Mouse (Mus musculus) neutrophil, adult 5-6 weeks (primary cell): ENCODE data around the gene Prpsap1. TPM values are rescaled to one million over a fixed set of nuclear protein-coding genes. Genes with fewer than 3 reads are reported as not detected.
"Not testable (repeated sequence)": the region's sequence is repeated elsewhere in the genome, so short reads cannot be mapped to it uniquely, and the experiment has no call there.

ENCODE experiments used
- ATAC-seq: fragments of 151-379, 151-347 bp; 2 replicates; pipeline ENCODE4 v1.8.0; 2017; ENCODE audit warnings: mild to moderate bottlenecking, moderate TSS enrichment; ENCODE audit not compliant: insufficient number of reproducible peaks, poor library complexity, low FRiP score, severe bottlenecking; ENCODE audit errors: extremely low read depth
- total RNA-seq: library from RNA; stranded (forward); fragments of 200-1000 nt; gene quantifications from 2 replicates; pipeline ENCODE4 v1.2.3, GENCODE M21; 2017

Gene Prpsap1
- total RNA-seq, 1 experiment from 2014 or later = 47.6 TPM

DNA sequence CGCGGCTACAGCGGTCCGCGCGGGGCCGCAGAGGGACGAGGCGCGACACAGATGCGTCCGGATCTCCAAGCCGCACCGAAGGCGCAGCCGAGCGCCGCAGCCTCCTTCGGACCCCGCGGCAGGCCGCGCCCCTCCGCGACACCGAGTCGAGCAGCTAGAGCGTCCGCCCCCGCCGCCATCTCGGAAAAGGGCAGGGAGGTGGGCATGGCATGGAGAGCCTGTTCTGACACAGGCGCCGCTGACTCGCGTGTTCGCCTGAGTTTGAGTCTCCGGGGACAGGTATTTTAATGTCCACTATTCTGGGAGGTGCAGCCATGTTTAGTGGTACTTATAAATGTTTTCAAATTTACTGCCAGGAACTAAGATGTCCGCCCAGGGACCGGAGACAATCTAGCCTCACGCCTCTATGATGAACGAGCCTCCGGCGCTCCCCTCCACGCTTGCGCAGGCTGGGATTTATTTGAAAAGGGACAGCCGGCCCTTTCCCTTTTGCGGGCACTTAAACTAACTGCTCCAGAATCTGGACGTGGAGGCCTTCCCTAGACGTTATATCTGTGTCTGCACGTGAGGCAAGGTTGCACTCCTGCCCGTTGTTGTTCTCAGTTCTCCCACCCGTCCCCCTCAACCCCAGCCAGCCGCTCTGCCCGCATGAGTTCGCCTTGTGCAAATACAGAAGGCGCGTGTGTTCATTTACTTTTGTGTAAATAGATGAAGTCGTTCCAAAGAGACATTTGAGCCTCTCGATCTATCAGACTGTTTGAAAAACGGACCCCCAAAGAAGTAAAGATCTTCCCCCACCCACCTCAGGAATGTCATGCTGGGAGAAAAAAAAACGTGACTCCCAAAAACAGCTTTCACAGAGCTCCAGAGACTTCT, 3.5 kb downstream of the Prpsap1 start:
- ATAC-seq = peak; percentile 70

DNA sequence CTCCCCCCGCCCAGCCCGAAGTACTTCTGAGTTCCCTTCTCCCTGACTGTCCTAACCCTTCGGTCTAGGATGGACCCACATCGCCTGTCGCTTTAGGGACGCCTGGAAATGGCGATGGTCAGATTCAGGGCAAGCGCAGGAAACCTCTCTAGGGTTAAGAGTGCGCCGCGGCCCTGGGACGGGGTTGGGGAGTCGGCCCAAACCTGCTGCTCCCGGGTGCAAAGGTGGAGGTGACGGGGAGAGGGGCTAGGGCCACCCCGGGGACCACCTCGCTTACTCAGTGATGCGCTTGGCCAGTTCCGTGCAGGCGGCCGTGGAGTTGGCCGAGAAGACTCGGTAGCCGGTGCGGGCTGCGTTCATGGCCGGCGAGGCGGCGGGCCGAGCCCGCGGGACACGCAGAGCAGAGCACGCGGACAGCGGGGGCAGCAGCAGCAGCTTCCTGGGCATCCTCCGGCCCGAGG, 4.2 kb downstream of the Prpsap1 start:
- no peak for ATAC-seq

DNA sequence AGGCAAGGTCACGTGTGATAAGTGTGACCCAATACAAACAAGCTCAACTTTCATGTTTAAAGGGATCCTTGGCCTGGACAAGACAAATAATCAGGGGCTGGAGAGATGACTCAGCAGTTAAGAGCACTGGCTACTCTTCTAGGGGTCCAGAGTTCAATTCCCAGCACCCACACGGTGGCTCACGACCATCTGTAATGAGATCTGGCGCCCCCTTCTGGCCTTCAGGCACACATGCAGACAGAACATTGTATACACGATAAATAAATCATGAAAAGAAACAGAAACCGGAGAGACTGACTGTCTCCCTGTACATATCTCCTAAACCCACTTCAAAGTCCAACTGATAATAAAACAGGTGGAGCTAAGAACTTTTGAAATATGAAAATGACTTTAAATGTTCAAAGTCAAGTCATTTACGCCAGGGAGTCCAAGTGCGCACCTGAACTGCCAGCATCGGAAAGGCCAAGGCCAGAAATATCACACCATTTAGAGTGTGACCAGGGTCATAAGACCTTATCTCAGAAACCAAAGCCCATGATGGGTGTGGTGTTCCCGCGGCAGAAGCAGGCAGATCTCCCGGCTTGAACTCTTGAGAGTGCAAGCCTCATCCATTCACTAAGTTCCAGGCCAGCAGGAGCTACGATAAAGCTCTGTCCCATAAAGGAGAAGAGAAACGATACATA, 5.2 kb downstream of the Prpsap1 start:
- no peak for ATAC-seq

DNA sequence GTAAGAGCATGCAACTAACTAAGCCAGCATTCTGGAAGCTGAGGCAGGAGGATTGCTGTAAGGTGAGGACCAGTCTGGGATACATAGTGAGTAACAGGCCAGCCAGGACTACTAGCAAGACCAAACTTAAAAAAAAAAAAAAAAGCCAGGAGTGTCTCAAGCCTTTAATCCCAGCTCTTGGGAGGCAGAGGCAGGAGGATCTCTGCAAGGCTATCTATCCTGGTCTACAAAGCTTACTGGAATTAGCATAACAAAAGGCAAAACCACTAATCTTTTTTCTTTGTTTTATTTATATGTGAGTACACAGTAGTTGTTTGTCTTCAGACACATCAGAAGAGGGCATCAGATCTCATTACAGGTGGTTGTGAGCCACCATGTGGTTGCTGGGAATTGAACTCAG, 5.8 kb downstream of the Prpsap1 start:
- ATAC-seq = no peak

DNA sequence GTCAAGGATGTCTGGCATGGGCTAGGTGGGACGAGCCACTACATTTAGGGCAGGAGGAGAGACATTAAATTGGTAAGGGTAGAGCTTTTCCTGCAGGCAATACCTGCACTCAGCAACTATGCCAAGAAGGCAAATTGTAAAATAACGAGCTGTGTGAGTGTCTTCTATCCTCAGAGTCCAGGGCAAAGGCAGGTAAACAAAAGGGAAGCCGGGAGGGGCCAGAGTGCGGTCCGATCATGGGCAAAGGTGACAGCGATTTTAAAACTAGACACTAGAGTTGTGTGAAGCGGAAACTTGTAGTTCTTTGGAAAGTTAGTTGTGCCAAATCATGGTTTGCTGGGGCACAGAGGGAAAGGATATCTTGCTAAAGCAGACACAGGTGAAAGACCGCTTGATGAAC, 9.7 kb downstream of the Prpsap1 start:
- no peak for ATAC-seq

DNA sequence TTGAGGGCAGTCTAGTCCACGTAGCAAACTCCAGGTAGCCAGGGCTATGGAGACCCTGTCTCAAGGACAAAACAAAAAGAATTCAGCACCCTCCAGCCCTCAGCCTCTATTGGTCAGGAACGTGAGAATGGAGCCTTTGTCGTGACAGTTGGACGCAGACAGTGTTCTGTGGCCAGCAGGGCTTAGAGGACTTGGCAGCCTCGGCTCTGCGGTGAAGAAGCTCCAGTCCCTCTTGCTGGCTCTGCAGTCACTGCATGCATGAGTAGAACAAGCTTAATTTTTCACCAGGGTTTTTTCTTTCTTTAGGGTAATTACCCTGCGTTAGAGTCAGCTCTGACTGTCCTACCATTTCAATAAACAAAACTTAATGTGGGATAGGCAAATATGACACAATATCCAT, 12.2 kb downstream of the Prpsap1 start:
- ATAC-seq = no peak

DNA sequence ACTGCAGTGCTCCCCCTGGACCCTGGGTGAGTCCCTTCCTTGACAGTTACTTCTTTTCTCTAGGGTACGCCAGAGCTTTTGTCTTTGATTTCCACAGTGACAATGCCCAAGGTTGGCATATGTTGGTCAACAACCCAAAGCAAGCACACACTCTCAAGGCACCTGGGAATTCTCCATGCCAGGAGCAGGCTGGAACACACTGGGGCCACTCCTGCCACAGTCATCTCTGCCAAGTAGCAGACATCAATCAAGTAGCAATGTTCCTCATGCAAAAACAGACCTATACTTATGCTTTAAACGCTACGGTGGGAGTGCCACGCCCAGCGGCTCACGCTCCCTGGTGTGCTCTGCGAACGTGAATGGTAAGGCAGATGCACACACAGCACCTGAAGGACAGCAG, 13.0 kb downstream of the Prpsap1 start:
- ATAC-seq = no peak

DNA sequence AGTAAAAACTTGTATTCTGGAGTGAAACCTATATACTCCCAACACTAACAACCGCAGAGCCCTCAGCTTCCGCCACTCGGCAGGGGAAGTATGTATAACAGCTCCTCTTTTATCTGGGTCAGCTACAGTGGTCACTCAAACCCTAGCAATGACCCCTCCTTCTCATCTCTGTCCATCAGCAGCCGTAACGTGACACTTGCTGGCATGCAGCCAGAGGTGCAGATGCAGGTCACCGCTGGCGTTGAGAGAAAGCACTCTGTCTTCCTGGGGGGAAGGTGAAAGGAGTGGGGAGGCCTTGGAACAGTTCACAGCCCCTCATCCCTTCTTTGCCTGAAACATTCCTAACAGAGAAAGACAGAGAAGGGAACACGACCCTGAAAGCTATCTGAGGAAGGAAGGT, 14.2 kb downstream of the Prpsap1 start:
- no peak for ATAC-seq

DNA sequence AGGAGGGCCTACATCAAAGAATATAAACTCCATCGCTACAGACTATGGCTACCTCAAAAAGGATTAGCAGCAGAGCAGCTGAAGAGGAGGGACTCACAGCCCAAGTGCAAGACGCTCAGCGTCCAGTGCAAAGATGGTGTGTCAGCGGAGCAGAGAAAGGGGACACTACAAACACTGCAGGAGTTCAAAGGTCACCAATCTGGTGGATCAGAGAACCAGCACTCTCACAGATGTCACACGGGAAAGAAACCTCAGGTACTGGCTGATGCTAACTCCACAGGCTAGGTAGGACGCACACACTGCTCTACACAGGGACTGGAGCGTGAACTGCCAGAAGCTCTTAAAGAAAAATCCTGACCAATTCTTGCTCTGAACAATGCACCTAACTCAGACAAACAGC, 15.0 kb downstream of the Prpsap1 start:
- no peak for ATAC-seq

DNA sequence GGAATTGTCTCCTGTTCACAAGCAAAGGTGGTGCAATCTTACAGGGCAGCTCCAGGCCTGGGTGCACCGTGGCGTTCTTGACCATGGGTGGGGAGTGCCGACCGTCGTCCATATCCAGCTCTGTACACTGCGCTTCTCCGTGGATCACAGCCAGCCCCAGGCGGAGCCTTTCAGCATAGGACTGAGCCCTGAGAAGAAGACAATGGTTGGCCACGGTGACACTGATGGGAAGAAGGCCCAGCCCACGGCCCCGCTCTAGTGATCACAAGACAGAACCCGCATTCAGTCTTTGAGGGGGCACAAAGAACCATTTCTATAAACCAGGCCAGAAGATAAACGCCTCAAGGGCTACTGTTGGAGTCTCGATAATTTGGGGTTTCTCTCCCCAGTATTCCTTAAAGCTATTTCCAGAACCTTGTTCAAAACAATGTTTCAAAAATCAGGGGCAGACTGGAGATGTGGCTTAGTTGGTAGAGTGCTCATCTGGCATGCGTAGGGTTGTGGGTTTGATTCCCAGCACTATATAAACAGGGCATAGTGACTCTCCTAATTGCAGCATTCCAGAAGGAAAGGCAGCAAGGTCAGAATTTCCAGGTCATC, 16.7 kb downstream of the Prpsap1 start:
- no peak for ATAC-seq

DNA sequence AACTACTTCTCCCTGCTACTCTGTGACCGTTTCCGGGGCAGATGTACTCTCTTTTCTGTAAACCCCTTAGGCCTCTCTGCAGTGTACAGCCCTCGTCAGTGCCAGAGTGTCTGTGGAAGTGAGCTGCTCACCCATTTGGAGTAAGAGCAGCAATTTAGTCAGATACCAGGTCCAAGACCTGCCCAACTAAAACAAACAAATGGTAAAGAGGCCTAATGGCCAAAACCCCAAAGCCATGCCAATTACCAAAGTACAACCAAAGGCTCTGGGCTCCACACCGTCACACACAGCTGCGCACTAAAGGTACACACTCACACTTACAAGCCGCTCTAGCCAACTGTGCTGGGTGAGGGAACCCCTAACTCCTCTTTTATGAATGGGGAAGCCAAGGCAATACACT, 17.3 kb downstream of the Prpsap1 start:
- ATAC-seq = no peak

DNA sequence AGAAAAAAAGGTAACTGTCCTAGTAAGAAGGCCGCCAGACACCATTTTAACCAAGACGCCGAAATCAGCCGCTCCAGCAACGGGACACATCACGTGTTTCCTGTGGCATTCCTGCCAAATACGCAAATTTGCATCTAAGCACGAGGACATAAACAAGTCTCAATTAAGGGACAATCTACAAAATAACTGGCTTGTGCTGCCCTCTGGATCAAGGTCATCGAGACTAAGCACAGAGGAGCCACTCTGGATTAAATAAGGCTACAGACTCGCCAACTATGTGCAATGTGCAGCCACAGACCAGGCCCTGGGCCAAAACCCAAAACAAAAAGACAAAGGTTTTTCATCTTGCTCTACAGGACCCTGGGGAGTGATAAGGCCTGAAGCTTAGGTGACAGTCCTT, 18.0 kb downstream of the Prpsap1 start:
- no peak for ATAC-seq

DNA sequence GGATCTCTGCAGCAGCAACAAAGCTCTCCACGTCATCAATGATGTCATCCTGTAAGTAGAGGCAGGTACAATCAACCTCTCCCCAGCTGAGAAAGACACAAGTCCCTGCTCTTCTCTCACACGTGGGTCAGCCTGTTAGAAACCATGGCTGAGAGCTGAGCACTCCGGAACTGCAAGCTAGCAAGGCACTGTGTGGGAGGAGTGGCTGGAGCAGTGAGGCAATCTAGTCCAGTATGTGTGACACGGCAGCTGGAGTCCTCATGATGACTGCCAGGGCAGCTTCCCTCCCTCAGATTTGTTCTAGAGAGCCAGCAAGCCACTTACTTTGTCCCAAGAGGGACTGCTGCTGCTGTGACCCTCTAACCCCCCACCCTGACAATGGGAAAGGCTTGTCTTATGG, 21.7 kb downstream of the Prpsap1 start:
- ATAC-seq = no peak

DNA sequence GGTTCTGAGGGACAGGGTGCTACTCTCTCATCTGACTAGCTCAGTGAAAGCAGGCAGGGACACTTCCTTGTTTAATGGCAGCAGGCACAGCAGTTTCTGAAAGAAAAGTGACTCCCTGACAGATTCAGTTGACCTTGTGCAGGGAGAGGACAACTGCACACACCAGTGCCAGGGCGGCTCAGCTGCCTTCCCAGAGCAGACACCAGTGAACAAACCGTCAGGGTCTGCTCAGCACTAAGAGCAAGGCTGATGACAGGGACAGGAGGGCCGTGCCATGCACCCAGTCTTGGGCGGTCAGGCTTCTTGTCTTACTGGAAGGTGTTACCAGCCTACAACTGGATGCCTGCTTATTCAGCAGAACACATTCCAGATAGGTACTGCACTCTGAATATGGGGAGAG, 23.1 kb downstream of the Prpsap1 start:
- no peak for ATAC-seq

DNA sequence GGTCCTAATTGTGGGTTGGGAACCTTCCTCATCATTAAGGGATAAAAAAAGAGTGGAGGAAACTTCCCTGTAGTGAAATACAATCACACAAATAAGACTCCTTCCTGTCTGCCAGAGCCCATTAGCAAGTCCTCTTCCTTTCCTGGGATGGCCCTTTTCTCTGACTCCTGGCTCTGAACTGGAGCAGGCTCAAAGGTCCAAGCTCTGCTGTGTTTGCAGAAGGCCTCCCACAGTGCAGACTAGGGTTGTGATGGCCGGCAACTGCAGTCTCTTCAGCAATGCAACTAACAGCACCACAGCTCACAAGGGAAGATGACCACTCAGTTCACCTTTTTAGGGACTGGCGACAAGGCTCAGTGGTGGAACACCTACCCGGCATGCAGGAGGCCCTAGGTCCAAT, 23.8 kb downstream of the Prpsap1 start:
- ATAC-seq = no peak

DNA sequence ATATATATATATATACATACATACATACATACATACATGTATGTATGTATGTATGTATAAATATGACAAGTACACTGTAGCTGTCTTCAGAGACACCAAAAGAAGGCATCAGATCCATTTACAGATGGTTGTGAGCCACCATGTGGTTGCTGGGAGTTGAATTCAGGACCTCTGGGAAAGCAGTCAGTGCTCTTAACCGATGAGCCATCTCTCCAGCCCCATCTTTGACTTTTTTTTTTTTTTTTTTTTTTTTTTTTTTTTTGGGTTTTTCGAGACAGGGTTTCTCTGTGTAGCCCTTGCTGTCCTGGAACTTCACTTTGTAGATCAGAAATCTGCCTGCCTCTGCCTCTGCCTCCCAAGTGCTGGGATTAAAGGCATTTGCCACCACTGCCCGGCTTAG, 25.7 kb downstream of the Prpsap1 start:
- not testable (repeated sequence) for ATAC-seq

DNA sequence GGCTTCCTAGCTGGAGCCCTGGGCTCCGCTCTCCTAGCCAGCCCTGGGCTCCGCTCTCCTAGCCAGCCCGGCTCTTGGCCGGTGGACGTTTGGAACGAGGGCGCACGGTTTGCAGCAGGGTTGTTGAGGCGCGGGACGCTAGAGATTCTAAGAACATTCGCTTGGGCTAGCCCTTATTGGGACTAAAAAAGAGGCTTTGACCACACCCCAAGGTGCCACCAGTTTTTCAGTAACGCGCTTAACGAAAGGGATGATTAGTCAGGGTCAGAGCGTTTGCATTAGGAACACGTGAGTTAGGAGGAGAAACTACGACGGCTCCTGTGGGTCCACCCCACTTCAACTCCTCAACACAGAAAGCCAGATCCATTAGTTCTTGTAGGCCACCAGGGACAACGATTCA, 27.9 kb downstream of the Prpsap1 start, which contains the start of gene Qrich2:
Gene Qrich2 (minus strand): TSS at position 101 of the 400 bp plus-strand sequence.
- no peak for ATAC-seq

DNA sequence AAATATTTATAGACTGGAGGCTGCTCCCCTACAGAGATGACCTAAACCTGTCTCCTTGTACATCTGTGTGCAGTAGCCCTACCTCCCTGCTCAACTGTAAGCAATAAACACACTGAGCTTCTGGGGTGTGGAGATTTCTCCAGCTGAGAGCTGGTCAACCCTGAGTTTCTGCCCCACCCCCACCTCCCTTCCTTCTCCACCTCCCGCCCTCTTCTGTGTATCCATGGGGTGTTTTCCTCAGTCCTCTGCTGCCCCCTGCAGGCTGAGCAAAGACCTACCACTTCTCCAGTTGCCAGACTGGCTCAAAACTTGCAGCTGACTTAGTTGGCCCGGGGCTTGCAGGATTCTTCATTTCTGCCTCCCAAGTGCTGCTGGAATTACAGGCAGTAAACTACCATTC, 30.2 kb downstream of the Prpsap1 start:
- peak; percentile 86 for ATAC-seq

DNA sequence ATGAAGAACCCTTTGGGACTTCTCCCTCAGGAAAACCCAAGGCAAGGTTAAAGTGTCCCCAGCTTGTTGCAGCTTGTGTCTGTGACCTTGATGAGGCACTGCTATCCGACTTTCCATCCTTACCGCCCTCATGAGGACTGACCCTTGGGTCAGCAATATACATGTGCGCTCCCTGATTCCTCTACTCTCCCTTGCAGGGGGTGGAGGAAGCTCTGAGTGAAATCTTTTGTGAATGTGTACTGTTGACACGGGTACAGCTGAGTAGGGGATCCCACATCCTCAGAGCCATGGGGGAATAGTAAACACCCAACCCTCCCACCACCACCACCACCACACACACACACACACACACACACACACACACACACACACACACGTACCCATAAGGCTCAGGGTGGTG, 30.7 kb downstream of the Prpsap1 start:
- ATAC-seq = no peak

DNA sequence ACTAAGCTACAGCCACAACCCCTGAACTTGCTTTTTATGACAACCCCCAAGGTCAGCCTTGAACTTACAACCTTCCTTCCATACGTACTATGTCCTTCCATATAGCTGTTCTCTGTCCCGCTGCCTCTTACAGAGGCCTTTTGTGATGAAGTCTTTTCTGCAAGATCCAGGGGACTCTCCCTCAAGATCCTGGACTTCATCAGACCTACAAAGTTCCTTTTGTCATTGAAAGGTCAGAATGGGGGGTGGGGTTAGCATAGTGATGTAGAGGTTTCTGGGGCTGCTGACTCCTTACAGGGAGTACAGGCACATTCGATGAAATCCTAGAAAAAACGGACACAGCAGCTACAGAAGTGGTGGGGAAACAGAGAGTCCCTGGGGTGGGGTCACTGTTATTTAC, 34.2 kb downstream of the Prpsap1 start:
- no peak for ATAC-seq
